Mouse (Mus musculus) B cell, adult 67 days (primary cell): ENCODE data around the gene Skida1. TPM values are rescaled to one million over a fixed set of nuclear protein-coding genes. Genes with fewer than 3 reads are reported as not detected.

Experiments
- total RNA-seq, 2 experiments: library from RNA; stranded (reverse); gene quantifications; 4 replicates each; pipeline ENCODE4 v1.2.4; 2023

Skida1 gene
- under 1 TPM; 0.21 to 0.35 TPM for total RNA-seq

DNA sequence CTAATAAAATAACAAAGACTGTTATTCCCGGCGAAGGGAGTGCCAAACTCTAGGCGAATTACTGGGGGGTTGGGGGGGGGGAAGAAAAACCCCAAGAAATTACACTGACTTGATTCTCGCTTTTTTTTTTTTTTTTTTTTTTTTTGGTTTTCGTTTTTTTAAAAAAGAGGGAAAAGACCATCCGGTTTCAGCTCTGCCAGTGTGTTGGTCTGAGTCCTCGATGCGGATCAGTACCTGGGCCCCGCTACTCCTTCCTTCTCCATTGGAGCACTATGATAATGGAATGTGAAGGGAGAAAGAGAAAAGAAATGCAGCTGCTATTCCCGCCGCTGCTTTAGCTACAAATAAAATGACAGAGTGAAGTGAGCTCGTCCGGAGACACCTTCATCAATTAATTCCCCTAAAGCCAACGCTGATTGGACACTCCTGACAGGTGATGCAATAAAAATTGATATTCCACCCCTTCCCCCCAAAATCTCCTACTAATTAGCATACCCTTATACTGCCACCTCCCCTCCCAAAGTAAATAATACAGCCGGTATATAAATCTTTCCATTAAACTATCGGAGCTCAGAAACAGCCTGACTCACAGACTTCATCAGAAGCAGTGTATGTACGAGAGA lies at the start of gene Skida1:
Skida1 (minus strand) TSS at position 599 of the 623 bp plus-strand sequence.

DNA sequence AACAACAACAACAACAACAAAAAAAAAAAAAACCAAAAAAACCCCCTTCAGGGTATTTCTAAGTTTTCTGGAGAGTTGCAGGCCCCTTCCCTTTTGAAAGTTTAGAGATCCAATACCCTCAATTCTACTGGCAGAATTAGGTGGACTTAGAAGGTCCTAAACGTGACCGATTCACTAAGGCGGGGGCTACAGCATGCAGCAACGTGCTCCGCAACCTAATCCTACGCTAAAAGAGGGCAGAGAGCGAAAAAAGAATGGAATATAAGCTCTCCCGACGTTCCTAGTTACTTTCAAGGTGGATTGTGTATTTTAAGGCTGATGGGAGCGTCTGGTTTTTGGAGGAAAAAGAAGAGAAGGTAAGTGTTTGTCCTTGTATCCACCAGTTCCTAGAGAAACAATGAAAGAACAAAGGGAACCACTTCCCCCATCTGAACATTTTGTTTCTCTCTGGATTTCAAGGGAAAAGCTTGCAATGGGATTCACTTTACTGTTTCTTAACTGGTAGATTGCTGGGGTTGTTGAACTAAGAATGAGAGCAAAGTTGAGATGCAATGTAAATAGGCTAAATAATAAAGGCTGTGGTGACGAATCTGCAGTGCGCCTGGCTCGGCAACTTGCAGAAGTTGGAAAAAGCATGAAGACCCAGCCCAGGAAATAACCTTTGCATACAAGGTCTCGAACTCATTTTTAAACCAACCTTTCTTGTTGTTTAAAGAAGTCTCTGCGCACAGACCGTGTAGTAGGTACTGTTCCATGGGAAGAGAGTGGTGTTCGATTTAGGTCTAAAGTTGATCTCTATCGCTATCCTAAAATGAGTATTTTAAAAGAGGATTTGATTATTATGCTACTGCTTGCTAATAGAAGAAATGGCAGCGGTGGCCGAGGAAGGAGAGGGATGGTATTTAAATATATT lies 6.4 kb upstream of the Skida1 start, which contains the start of gene Mllt10:
Mllt10 (plus strand) TSS at position 222 of the 913 bp plus-strand sequence.

DNA sequence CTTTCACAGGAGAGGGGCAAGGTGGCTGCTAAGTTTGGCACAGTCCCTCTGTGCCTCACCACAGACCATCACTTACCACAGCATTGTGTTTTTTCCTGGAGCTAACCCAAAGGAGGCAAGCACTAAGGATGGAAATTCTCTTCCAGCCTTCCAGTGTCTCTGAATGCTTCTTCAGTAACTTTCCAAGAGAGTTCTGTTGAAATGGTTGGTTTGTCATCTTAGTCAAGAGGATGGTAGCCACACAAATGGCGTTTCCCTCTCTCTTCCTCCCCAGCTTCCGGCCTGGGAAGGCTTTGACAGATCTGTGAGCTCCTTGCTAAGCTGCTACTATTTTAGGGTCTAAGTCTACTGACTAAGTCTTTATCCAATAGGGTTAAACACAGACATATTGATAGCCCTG lies 11.4 kb downstream of the Skida1 start, which contains the start of gene A930004D18Rik:
A930004D18Rik (minus strand) TSS at position 247 of the 400 bp plus-strand sequence.

DNA sequence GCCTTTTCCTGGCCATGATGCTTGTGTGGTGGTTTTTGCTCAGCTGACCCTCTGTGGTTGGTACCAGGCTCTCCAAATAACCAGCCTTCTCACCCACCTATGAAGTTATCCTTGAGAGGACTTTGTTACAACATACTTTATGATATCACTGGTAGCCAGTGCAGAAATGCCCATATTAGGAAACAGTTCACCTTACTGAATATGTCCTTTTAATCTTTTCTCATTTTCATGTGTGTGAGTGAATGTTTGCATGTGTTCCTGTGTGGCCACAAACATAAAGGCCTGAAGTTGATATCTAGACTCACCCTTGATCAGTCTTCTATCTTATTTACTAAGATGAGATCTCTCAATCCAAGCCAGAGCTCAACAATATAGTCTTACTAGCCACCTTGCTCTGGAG lies 52.0 kb downstream of the Skida1 start, which contains the start of gene H2al2a:
H2al2a (minus strand) TSS at position 101 of the 400 bp plus-strand sequence.

Other genes with a start within 250 kb of the Skida1 start
- not detected for gene H2al2a, start 52.1 kb downstream of the Skida1 start, total RNA-seq
- not detected for gene A930004D18Rik, start 11.3 kb downstream of the Skida1 start, total RNA-seq
- gene Mllt10, start 6.2 kb upstream of the Skida1 start, total RNA-seq = 100 to 1,000 TPM; 126 to 129 TPM